Mouse (Mus musculus) cerebellum, adult 18-20 months (tissue): ENCODE measurements around the gene Tap2.
"Not testable (repeated sequence)": the region's sequence is repeated elsewhere in the genome, so short reads cannot be mapped to it uniquely, and the experiment has no call there.

ENCODE experiments used
- DNase-seq, 2 experiments: peaks; one replicate each; pipeline ENCODE4 v3.0.0; 2021

Gene Tap2

GRCm38 (mm10) chr17:34217216-34217928 lies 14.0 kb downstream of the Tap2 start:
- no peak for DNase-seq

DNA sequence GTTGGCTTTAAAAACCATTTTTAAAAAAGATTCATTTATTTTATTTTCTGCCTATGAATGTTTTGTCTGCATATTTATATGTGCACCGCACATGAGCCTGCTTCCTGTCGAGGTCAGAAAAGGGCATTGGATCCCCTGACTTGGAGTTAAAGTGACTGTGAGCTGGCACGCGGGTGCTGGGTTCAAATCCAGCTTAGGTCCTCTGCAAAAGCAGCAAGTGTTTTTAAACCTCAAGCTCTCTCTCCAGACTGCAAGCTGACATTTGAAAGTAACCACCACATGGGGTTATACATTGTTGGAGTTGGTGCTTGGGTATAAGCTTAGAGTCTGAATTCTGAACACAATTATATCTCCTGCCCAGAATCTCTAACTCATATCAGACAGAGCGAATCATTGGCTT lies 14.7 kb downstream of the Tap2 start:
- DNase-seq: no peak

- no peak for DNase-seq
Measured at GRCm38 (mm10) chr17:34218675-34219074, 15.3 kb downstream of the Tap2 start.

- DNase-seq: not testable (repeated sequence)
Measured at GRCm38 (mm10) chr17:34219096-34219495, 15.8 kb downstream of the Tap2 start.

DNA sequence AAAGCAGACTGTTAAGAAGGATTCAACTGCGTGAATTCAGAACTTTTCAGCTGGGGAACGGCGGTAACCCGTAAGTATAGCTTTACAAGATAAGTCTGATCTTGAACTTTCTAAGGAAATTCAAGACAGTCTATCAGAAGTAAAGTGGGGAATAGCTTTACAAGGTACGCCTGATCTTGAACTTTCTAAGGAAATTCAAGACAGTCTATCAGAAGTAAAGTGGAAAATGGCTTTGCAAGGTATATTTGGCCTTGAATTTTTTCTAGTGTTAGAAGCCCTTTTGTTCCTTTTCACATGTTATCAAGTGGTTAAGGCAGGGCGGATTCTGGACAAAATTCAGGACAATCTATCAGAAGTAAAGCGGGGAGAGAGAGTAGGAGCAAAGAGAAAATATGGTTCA lies 16.5 kb downstream of the Tap2 start:
- not testable (repeated sequence) for DNase-seq

DNA sequence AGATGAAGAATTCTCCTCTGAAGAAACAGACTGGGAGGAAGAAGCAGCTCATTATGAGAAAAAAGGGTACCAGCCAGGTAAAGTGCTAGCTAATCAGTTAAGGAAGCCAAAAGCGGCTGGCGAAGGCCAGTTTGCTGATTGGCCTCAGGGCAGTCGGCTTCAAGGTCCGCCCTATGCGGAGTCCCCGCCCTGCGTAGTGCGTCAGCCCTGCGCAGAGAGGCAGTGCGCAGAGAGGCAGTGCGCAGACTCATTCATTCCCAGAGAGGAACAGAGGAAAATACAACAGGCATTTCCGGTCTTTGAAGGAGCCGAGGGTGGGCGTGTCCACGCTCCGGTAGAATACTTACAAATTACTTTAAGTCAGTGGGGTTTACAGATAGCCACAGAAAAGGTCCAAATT lies 17.1 kb downstream of the Tap2 start:
- DNase-seq: not testable (repeated sequence)

DNA sequence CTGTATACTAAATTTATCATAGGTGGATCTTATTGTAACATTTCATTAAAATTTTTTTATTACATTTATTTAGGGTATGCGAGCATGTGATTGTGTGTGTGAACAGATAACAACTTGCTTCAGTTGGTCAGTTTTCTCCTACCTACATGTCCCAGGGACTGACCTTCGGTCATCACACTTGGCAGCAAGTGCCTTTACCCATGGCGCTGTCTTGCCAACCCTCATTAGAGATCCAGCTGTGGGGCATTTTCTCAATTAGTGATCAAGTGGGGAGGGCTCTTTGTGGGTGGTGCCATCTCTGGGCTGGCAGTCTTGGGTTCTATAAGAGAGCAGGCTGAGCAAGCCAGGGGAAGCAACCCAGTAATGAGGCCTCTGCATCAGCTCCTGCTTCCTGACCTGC lies 21.5 kb downstream of the Tap2 start:
- no peak for DNase-seq

- no peak for DNase-seq
Measured at GRCm38 (mm10) chr17:34225426-34225825, 22.1 kb downstream of the Tap2 start.

DNA sequence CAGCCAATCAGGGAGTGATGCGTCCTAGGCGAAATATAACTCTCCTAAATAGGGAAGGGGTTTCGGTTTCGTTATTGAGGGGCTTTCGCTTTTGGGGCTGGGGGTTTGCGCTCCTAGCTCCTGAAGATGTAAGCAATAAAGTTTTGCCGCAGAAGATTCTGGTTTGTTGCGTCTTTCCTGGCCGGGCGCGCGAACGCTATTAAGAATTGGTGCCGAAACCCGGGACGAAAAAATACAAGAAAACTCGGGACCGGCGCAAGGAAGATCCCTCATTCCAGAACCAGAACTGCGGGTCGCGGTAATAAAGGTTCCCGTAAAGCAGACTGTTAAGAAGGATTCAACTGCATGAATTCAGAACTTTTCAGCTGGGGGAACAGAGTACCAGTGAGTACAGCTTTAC lies 22.6 kb downstream of the Tap2 start:
- not testable (repeated sequence) for DNase-seq

- not testable (repeated sequence) for DNase-seq
Measured at GRCm38 (mm10) chr17:34230971-34231370, 27.6 kb downstream of the Tap2 start.

- not testable (repeated sequence) for DNase-seq
Measured at GRCm38 (mm10) chr17:34232021-34232420, 28.7 kb downstream of the Tap2 start.

- peak; percentile 62 for DNase-seq
Measured at GRCm38 (mm10) chr17:34234926-34235325, 31.6 kb downstream of the Tap2 start.

GRCm38 (mm10) chr17:34236691-34237090 lies 33.4 kb downstream of the Tap2 start:
- no peak for DNase-seq

DNA sequence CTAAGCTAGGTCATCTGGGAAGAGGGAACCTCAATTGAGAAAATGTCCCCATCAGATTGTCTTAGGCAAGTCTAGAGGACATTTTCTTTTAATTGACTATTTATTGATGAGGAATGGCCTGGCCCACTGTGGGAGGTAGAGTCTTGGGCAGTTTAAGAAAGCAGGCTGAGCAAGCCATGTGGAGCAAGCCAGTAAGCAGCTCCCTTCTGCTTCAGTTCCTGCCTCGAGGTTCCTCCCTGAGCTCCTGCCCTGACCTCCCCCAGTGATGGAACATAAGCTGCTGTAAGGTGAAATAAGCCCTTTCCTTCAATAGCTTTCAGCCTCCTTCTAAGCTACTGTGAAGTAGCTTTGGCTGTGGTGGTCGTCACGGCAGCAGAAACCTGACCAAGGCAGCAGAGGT lies 34.4 kb downstream of the Tap2 start:
- DNase-seq: no peak

- DNase-seq: peak in 1 of 2 experiments; percentile 18
Measured at GRCm38 (mm10) chr17:34238706-34239105, 35.4 kb downstream of the Tap2 start, which contains the start of gene H2-Ob. TSS of gene H2-Ob (plus strand) at chr17:34238903.

- DNase-seq: no peak
Measured at GRCm38 (mm10) chr17:34239601-34240041, 36.3 kb downstream of the Tap2 start.

GRCm38 (mm10) chr17:34240366-34240765 lies 37.0 kb downstream of the Tap2 start:
- DNase-seq: no peak

DNA sequence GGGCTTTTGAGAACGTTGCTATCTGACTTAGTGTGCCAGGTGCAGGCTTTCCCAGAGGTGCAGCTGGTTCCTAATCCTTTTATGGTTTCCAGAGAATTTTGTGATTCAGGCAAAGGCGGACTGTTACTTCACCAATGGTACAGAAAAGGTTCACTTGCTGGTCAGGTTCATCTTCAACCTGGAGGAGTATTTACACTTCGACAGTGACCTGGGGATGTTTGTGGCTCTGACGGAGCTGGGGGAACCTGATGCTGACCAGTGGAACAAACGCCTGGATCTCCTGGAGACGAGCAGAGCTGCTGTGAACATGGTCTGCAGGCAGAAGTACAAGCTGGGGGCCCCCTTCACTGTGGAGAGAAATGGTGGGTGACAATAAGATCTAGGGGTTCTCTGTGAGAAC lies 37.6 kb downstream of the Tap2 start:
- DNase-seq: no peak

DNA sequence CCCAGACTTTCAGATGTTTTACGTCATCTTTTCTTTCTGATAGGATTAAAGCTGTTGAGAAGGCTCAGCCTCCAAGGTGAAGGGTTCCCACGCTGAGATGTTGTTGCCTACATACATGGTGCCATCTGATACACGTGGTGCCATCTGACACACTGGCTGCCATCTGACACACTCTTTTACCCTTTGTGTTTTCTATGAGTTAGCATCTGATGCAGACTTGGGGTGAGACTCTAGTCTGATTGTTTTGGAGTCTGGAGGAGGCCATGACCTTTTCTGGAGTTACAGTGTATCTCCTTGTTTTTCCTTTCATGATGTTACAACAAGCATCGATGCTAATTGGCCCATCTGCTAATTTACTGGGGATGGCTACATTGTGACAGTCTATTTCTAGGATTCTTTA lies 41.3 kb downstream of the Tap2 start:
- DNase-seq: no peak

GRCm38 (mm10) chr17:34247047-34247446 lies 43.7 kb downstream of the Tap2 start:
- no peak for DNase-seq

DNA sequence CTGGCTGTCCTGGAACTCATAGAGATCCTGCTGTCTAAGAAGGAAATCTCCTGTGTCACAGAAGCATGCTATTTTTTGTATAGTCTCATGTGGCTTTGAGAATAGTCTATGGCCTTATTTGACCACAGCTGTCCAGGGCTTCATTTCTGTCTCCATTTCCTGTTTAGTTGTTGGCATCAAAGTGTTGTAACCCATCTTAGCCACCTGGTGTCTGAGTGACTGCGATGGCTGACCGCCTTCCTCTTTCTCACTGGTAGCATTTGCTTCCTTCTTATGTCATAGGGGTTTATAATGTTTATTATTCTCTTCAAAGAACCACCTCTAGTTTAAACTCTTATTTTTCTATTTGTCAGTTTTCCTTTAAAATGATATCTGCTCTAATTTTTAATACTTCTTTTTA lies 45.4 kb downstream of the Tap2 start:
- DNase-seq: no peak

GRCm38 (mm10) chr17:34249361-34249760 lies 46.0 kb downstream of the Tap2 start:
- no peak for DNase-seq

DNA sequence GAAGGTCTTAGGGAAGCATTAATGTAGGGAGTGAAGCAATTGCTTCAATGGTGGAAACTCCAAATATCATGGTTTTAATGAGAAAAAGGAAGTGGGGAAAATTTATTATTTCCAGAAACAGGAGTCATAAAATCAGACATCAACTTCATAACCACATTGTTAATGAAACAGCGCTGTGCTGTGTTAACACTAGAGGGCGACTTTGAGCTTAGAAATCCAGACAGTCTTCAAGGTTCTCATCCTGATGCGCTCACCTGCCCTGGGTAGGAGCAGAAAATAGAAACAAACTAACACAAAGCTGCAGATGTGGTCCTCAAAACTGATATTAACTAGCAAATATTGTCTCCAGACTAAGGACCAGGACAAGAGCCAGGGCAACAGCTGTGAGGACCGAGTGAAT lies 46.6 kb downstream of the Tap2 start:
- DNase-seq: peak; percentile 27 to 35

DNA sequence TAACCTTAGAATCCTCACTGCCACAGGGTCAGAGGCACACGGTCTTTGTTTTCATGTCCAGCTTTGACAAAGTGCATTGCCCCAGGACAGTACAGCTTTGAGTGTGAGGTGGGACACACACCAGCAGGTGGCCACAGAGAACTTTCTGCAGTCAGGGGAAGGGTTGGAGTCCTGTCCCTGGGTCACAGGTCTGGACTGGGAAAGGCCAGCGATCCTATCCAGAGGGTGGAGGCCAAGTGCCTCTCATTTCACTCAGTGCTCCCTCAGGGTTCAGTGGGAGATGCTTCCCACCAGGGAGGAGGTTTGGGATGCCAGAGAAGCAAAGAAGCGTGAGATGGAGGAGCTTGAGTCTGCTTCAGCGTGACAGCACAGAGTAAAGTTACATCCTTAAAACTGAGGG lies 48.3 kb downstream of the Tap2 start:
- no peak for DNase-seq

GRCm38 (mm10) chr17:34256501-34256900 lies 53.2 kb downstream of the Tap2 start:
- DNase-seq: no peak
